Mouse (Mus musculus): ENCODE measurements around the gene Nod2. TPM values are rescaled to one million over a fixed set of nuclear protein-coding genes. Genes with fewer than 3 reads are reported as not detected.
A peak's percentile ranks its signal among the peaks of the same experiment; 100 is the strongest.

The Nod2 gene
- total RNA-seq (2021) = 1 to 10 TPM; 1.1 to 1.8 TPM
- long read RNA-seq, experiment 1 = 0 reads
- long read RNA-seq, experiment 2 = 0 reads

- peak; percentile 54 to 67 for DNase-seq (ENCODE audit: low spot score in 2 of 2)
Observed at GRCm38 (mm10) chr8:88646837-88647778, at the start of gene Nod2. TSS of gene Nod2 (plus strand) at chr8:88647315.

- DNase-seq (ENCODE audit: low spot score in 2 of 2) = no peak
Observed at GRCm38 (mm10) chr8:88598578-88598977, 48.5 kb upstream of the Nod2 start.

- no peak for DNase-seq (ENCODE audit: low spot score in 2 of 2)
Observed at GRCm38 (mm10) chr8:88599491-88599890, 47.6 kb upstream of the Nod2 start.

GRCm38 (mm10) chr8:88603446-88603989 is 43.6 kb upstream of the Nod2 start:
- no peak for DNase-seq (ENCODE audit: low spot score in 2 of 2)

- DNase-seq (ENCODE audit: low spot score in 2 of 2) = peak in 1 of 2 experiments; percentile 29
Observed at GRCm38 (mm10) chr8:88604065-88605038, 42.8 kb upstream of the Nod2 start.

GRCm38 (mm10) chr8:88605361-88606040 is 41.6 kb upstream of the Nod2 start:
- no peak for DNase-seq (ENCODE audit: low spot score in 2 of 2)

- DNase-seq (ENCODE audit: low spot score in 2 of 2) = no peak
Observed at GRCm38 (mm10) chr8:88609036-88609435, 38.1 kb upstream of the Nod2 start.

GRCm38 (mm10) chr8:88610271-88610670 is 36.8 kb upstream of the Nod2 start:
- DNase-seq (ENCODE audit: low spot score in 2 of 2) = no peak

- DNase-seq (ENCODE audit: low spot score in 2 of 2) = no peak
Observed at GRCm38 (mm10) chr8:88614981-88615380, 32.1 kb upstream of the Nod2 start.

- no peak for DNase-seq (ENCODE audit: low spot score in 2 of 2)
Observed at GRCm38 (mm10) chr8:88618612-88619011, 28.5 kb upstream of the Nod2 start.

- no peak for DNase-seq (ENCODE audit: low spot score in 2 of 2)
Observed at GRCm38 (mm10) chr8:88619513-88619912, 27.6 kb upstream of the Nod2 start.

GRCm38 (mm10) chr8:88620931-88621330 is 26.2 kb upstream of the Nod2 start:
- DNase-seq (ENCODE audit: low spot score in 2 of 2) = no peak

GRCm38 (mm10) chr8:88621408-88621807 is 25.7 kb upstream of the Nod2 start:
- DNase-seq (ENCODE audit: low spot score in 2 of 2) = peak; percentile 41 to 55

GRCm38 (mm10) chr8:88623351-88623750 is 23.8 kb upstream of the Nod2 start:
- no peak for DNase-seq (ENCODE audit: low spot score in 2 of 2)

- no peak for DNase-seq (ENCODE audit: low spot score in 2 of 2)
Observed at GRCm38 (mm10) chr8:88624276-88624675, 22.8 kb upstream of the Nod2 start.

- DNase-seq (ENCODE audit: low spot score in 2 of 2) = no peak
Observed at GRCm38 (mm10) chr8:88626433-88626832, 20.7 kb upstream of the Nod2 start.

- DNase-seq (ENCODE audit: low spot score in 2 of 2) = no peak
Observed at GRCm38 (mm10) chr8:88626940-88627264, 20.2 kb upstream of the Nod2 start.

- DNase-seq (ENCODE audit: low spot score in 2 of 2) = peak; percentile 43 to 49
Observed at GRCm38 (mm10) chr8:88627265-88627991, 19.7 kb upstream of the Nod2 start.

GRCm38 (mm10) chr8:88628001-88628774 is 18.9 kb upstream of the Nod2 start:
- DNase-seq (ENCODE audit: low spot score in 2 of 2) = no peak

Measured in adrenal gland, postnatal 4 days (tissue).